Mouse (Mus musculus) inflammation-experienced regulatory T-cells, adult 6 months (primary cell): ENCODE measurements around the gene Crat. TPM values are rescaled to one million over a fixed set of nuclear protein-coding genes. Genes with fewer than 3 reads are reported as not detected.
A peak's percentile ranks its signal among the peaks of the same experiment; 100 is the strongest.

Experiments used
- ATAC-seq: one replicate; pipeline ENCODE4 v1.8.0; 2017
- polyA plus RNA-seq, 3 experiments: library from polyadenylated mRNA; unstranded; fragments of 100-300 nt; shearing (Covaris generic); gene quantifications; one replicate each; pipeline ENCODE4 v1.2.1; 2017

Gene Crat
- 1 to 10 TPM; 1.8 to 2.6 (median 1.9) TPM for polyA plus RNA-seq

GRCm38 (mm10) chr2:30415157-30415935 lies at the start of gene Crat:
Gene Crat (minus strand): TSS chr2:30415813.
- ATAC-seq, result peak; percentile 80

GRCm38 (mm10) chr2:30464411-30464810 lies 48.8 kb upstream of the Crat start:
- no peak for ATAC-seq

GRCm38 (mm10) chr2:30463904-30464330 lies 48.3 kb upstream of the Crat start:
- ATAC-seq, result peak; percentile 99

- no peak for ATAC-seq
These were observed 47.7 kb upstream of the Crat start for GRCm38 (mm10) chr2:30463341-30463761.

- no peak for ATAC-seq
These were observed 43.6 kb upstream of the Crat start for GRCm38 (mm10) chr2:30459241-30459640.

- ATAC-seq, result no peak
These were observed 42.7 kb upstream of the Crat start for GRCm38 (mm10) chr2:30458349-30458748.

GRCm38 (mm10) chr2:30456104-30456980 lies 40.7 kb upstream of the Crat start:
- ATAC-seq, result no peak

- ATAC-seq, result no peak
These were observed 39.0 kb upstream of the Crat start for GRCm38 (mm10) chr2:30454587-30454986.

- ATAC-seq, result no peak
These were observed 38.0 kb upstream of the Crat start for GRCm38 (mm10) chr2:30453570-30453969.

GRCm38 (mm10) chr2:30451525-30451924 lies 35.9 kb upstream of the Crat start:
- ATAC-seq, result no peak

- ATAC-seq, result no peak
These were observed 34.9 kb upstream of the Crat start for GRCm38 (mm10) chr2:30450530-30450929.

GRCm38 (mm10) chr2:30448371-30448770 lies 32.8 kb upstream of the Crat start:
- ATAC-seq, result no peak

- ATAC-seq, result no peak
These were observed 31.5 kb upstream of the Crat start for GRCm38 (mm10) chr2:30446891-30447826.

- ATAC-seq, result no peak
These were observed 29.7 kb upstream of the Crat start for GRCm38 (mm10) chr2:30445312-30445711.

- no peak for ATAC-seq
These were observed 28.8 kb upstream of the Crat start for GRCm38 (mm10) chr2:30444450-30444849.

- no peak for ATAC-seq
These were observed 28.4 kb upstream of the Crat start for GRCm38 (mm10) chr2:30444006-30444405.

- ATAC-seq, result no peak
These were observed 27.7 kb upstream of the Crat start for GRCm38 (mm10) chr2:30443281-30443680.

GRCm38 (mm10) chr2:30442498-30442890 lies 26.9 kb upstream of the Crat start:
- ATAC-seq, result no peak

GRCm38 (mm10) chr2:30441518-30442497 lies 26.2 kb upstream of the Crat start:
- ATAC-seq, result peak; percentile 74

GRCm38 (mm10) chr2:30440701-30441517 lies 25.3 kb upstream of the Crat start:
- peak; percentile 81 for ATAC-seq
